Mouse (Mus musculus) Muller cell, postnatal 12 days (primary cell): ENCODE results near the gene Kat2a.

Experiments
- DNase-seq: peaks from one replicate; pipeline ENCODE4 v3.0.0-alpha.2; 2015; ENCODE audit errors: inconsistent ontology term

Kat2a gene

GRCm38 (mm10) chr11:100711783-100712615 lies at the start of gene Kat2a:
Gene Kat2a, minus strand, starts transcription at chr11:100712465.
- DNase-seq: peak; percentile 86

- peak; percentile 87 for DNase-seq
Measured at GRCm38 (mm10) chr11:100761547-100762045, 49.3 kb upstream of the Kat2a start.

GRCm38 (mm10) chr11:100759611-100760233 lies 47.5 kb upstream of the Kat2a start, which contains the start of gene Kcnh4:
Gene Kcnh4, minus strand, starts transcription at chr11:100759942.
- DNase-seq: peak; percentile 78

GRCm38 (mm10) chr11:100758707-100759610 lies 46.7 kb upstream of the Kat2a start:
- peak; percentile 60 for DNase-seq

- no peak for DNase-seq
Measured at GRCm38 (mm10) chr11:100757566-100757965, 45.3 kb upstream of the Kat2a start.

GRCm38 (mm10) chr11:100756476-100756875 lies 44.2 kb upstream of the Kat2a start:
- no peak for DNase-seq

- no peak for DNase-seq
Measured at GRCm38 (mm10) chr11:100754693-100755057, 42.4 kb upstream of the Kat2a start.

GRCm38 (mm10) chr11:100754021-100754692 lies 41.9 kb upstream of the Kat2a start:
- no peak for DNase-seq

- DNase-seq: no peak
Measured at GRCm38 (mm10) chr11:100752294-100752693, 40.0 kb upstream of the Kat2a start.

- DNase-seq: no peak
Measured at GRCm38 (mm10) chr11:100750127-100750526, 37.9 kb upstream of the Kat2a start.

- DNase-seq: no peak
Measured at GRCm38 (mm10) chr11:100749469-100749868, 37.2 kb upstream of the Kat2a start.

GRCm38 (mm10) chr11:100748620-100749019 lies 36.4 kb upstream of the Kat2a start:
- no peak for DNase-seq

- no peak for DNase-seq
Measured at GRCm38 (mm10) chr11:100747114-100747513, 34.8 kb upstream of the Kat2a start.

GRCm38 (mm10) chr11:100746546-100746945 lies 34.3 kb upstream of the Kat2a start:
- no peak for DNase-seq

- no peak for DNase-seq
Measured at GRCm38 (mm10) chr11:100745085-100745484, 32.8 kb upstream of the Kat2a start.

- no peak for DNase-seq
Measured at GRCm38 (mm10) chr11:100741348-100741747, 29.1 kb upstream of the Kat2a start.

GRCm38 (mm10) chr11:100738749-100739148 lies 26.5 kb upstream of the Kat2a start:
- DNase-seq: no peak

- peak; percentile 100 for DNase-seq
Measured at GRCm38 (mm10) chr11:100738066-100738604, 25.9 kb upstream of the Kat2a start, which contains the start of gene Rab5c. Gene Rab5c, minus strand, starts transcription at chr11:100738215.

GRCm38 (mm10) chr11:100737105-100737733 lies 25.0 kb upstream of the Kat2a start:
- peak; percentile 30 for DNase-seq

GRCm38 (mm10) chr11:100736746-100737080 lies 24.4 kb upstream of the Kat2a start:
- DNase-seq: no peak
